Mouse (Mus musculus) liver, embryonic 14.5 days (tissue): ENCODE data around the gene Lrrc74b.
"Not testable (repeated sequence)": the region's sequence is repeated elsewhere in the genome, so short reads cannot be mapped to it uniquely, and the experiment has no call there.

Source experiments
- CTCF ChIP-seq: IDR thresholded peaks from 2 replicates; pipeline ENCODE4 v1.5.1; 2016; ENCODE audit warnings: antibody characterized with exemption, low read depth, control low read depth
- EP300 ChIP-seq: IDR thresholded peaks from 2 replicates; pipeline ENCODE4 v1.6.1; 2016; ENCODE audit warnings: antibody characterized with exemption, low read depth

- TF ChIP-seq CTCF, EP300: not testable (repeated sequence)
Measured at GRCm38 (mm10) chr16:17554702-17555101, 6.3 kb downstream of the Lrrc74b start.
